Mouse (Mus musculus) mouse embryonic stem cell (cell line): ENCODE results near the gene Plekhg3.

Experiments
- in situ Hi-C, 2 experiments: fragments of 300-500 bp; cut with MboI; formaldehyde crosslinking; loops; 1 replicate in 1 of 2; 3 replicates in 1 of 2; pipeline ENCODE4 v1.14.3; 2019 to 2020; ENCODE audit warnings: low sequenced_read_pairs in 2 of 2, low pct_unique_long_range_greater_than_20kb in 1 of 2, mixed read lengths in 1 of 2; ENCODE audit not compliant: unreplicated experiment in 1 of 2

The Plekhg3 gene

GRCm38 (mm10) chr12:76572261-76573251 lies 41.9 kb downstream of the Plekhg3 start:
- in situ Hi-C loops, result no loop called here

- in situ Hi-C loops, result no loop called here
Measured at GRCm38 (mm10) chr12:76573381-76573780, 42.7 kb downstream of the Plekhg3 start.

GRCm38 (mm10) chr12:76574815-76575214 lies 44.1 kb downstream of the Plekhg3 start:
- in situ Hi-C loops, result no loop called here

GRCm38 (mm10) chr12:76576061-76576460 lies 45.4 kb downstream of the Plekhg3 start:
- in situ Hi-C loops, result no loop called here

- in situ Hi-C loops, result no loop called here
Measured at GRCm38 (mm10) chr12:76576806-76577205, 46.1 kb downstream of the Plekhg3 start.

- in situ Hi-C loops, result no loop called here
Measured at GRCm38 (mm10) chr12:76577858-76578257, 47.2 kb downstream of the Plekhg3 start.

GRCm38 (mm10) chr12:76578465-76578864 lies 47.8 kb downstream of the Plekhg3 start:
- in situ Hi-C loops, result no loop called here

- in situ Hi-C loops, result no loop called here
Measured at GRCm38 (mm10) chr12:76579806-76580205, 49.1 kb downstream of the Plekhg3 start.

- in situ Hi-C loops, result no loop called here
Measured at GRCm38 (mm10) chr12:76582139-76582538, 51.4 kb downstream of the Plekhg3 start.

GRCm38 (mm10) chr12:76582841-76583240 lies 52.1 kb downstream of the Plekhg3 start:
- in situ Hi-C loops, result no loop called here

- in situ Hi-C loops, result no loop called here
Measured at GRCm38 (mm10) chr12:76583454-76583853, 52.8 kb downstream of the Plekhg3 start.

GRCm38 (mm10) chr12:76585028-76585427 lies 54.3 kb downstream of the Plekhg3 start:
- in situ Hi-C loops, result no loop called here

- in situ Hi-C loops, result no loop called here
Measured at GRCm38 (mm10) chr12:76587357-76587756, 56.7 kb downstream of the Plekhg3 start.

GRCm38 (mm10) chr12:76589531-76589930 lies 58.8 kb downstream of the Plekhg3 start:
- in situ Hi-C loops, result no loop called here

- in situ Hi-C loops, result loop anchor here (5.0 kb wide), 2 partner anchors 94 to 99 kb away; no protein-coding TSS in a partner anchor
Measured at GRCm38 (mm10) chr12:76591037-76591436, 60.3 kb downstream of the Plekhg3 start.

- in situ Hi-C loops, result loop anchor here (5.0 kb wide), 2 partner anchors 95 to 100 kb away; no protein-coding TSS in a partner anchor
Measured at GRCm38 (mm10) chr12:76592213-76592612, 61.5 kb downstream of the Plekhg3 start.

GRCm38 (mm10) chr12:76593254-76593653 lies 62.6 kb downstream of the Plekhg3 start:
- in situ Hi-C loops, result loop anchor here (5.0 kb wide), 2 partner anchors 96 to 101 kb away; no protein-coding TSS in a partner anchor

- in situ Hi-C loops, result loop anchor here (5.0 kb wide), 2 partner anchors 97 to 102 kb away; no protein-coding TSS in a partner anchor
Measured at GRCm38 (mm10) chr12:76593839-76594322, 63.2 kb downstream of the Plekhg3 start.

- in situ Hi-C loops, result loop anchor here (5.0 kb wide), 2 partner anchors 97 to 102 kb away; no protein-coding TSS in a partner anchor
Measured at GRCm38 (mm10) chr12:76594556-76594955, 63.9 kb downstream of the Plekhg3 start.
